Mouse (Mus musculus) megakaryocyte, embryonic 14.5 days (primary cell): ENCODE results near the gene Pigyl. TPM values are rescaled to one million over a fixed set of nuclear protein-coding genes. Genes with fewer than 3 reads are reported as not detected.
A peak's percentile ranks its signal among the peaks of the same experiment; 100 is the strongest.

Experiments used
- H3K27me3 ChIP-seq: replicated peaks from 2 replicates; pipeline ENCODE3; 2012; ENCODE audit warnings: inconsistent platforms
- H3K36me3 ChIP-seq: replicated peaks from 2 replicates; pipeline ENCODE3; 2012; ENCODE audit warnings: low read length, inconsistent platforms, mixed read lengths
- H3K4me1 ChIP-seq: 2 replicates; pipeline ENCODE4 v1.6.1; 2012; ENCODE audit warnings: inconsistent platforms
- H3K4me3 ChIP-seq: replicated peaks from 2 replicates; pipeline ENCODE3; 2012; ENCODE audit warnings: moderate library complexity, mild to moderate bottlenecking, inconsistent platforms
- H3K9me3 ChIP-seq: 2 replicates; pipeline ENCODE4 v1.6.1; 2012; ENCODE audit warnings: inconsistent platforms
- FLI1 ChIP-seq: IDR thresholded peaks from 2 replicates; pipeline ENCODE4 v1.6.1; 2012; ENCODE audit warnings: low read length, inconsistent platforms, mixed read lengths
- GATA1 ChIP-seq: IDR thresholded peaks from 3 replicates; pipeline ENCODE4 v1.6.1; 2012; ENCODE audit warnings: mixed read lengths, low read length, inconsistent platforms, borderline replicate concordance
- polyA plus RNA-seq: library from polyadenylated mRNA; stranded (reverse); fragments of >175 nt; gene quantifications from 2 replicates; pipeline ENCODE4 v1.2.3, GENCODE M21; 2012; ENCODE audit warnings: low replicate concordance; ENCODE audit not compliant: insufficient read depth

Pigyl gene
- polyA plus RNA-seq, 1 experiment = 28.4 TPM

DNA sequence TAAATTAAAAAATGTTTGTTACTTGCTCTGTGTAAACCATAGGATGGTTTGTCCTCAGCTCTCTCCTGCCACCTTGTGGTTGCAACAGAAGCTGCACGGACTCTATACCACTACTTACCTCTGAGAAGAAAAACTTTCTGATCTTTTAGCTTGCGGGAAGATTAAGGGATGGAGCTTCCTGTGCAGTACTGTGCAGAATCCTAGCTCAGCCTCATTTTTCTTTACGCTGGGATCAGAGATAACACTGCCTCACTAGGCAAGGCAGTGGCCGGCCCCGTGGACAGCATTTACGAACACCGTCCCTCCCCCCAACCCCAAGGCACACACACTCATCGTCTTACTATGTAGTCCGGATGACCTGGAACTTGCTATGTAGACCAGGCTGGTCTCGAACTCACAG lies 1.0 kb upstream of the Pigyl start:
- peaks cover 10% of the 10 kb centered on the region for H3K36me3 ChIP-seq
- peaks cover 9% of the 10 kb centered on the region for H3K27me3 ChIP-seq
- TF ChIP-seq FLI1 (no peak), GATA1 (no peak)
- H3K4me1 ChIP-seq = peaks cover 25% of the 10 kb centered on the region
- peak overlapping the region; percentile 78 for H3K4me3 ChIP-seq
- peaks cover 4% of the 10 kb centered on the region; the same call in 1 of the 2 replicates for H3K9me3 ChIP-seq

GRCm38 (mm10) chr9:22157516-22158265 lies 1.0 kb downstream of the Pigyl start:
- TF ChIP-seq GATA1 (no peak), FLI1 (no peak)
- H3K9me3 ChIP-seq = peaks cover 3% of the 10 kb centered on the region; the same call in 1 of the 2 replicates
- H3K27me3 ChIP-seq = peaks cover 3% of the 10 kb centered on the region
- peak overlapping the region; percentile 95 for H3K4me3 ChIP-seq
- peaks cover 25% of the 10 kb centered on the region for H3K4me1 ChIP-seq
- H3K36me3 ChIP-seq = peaks cover 10% of the 10 kb centered on the region

DNA sequence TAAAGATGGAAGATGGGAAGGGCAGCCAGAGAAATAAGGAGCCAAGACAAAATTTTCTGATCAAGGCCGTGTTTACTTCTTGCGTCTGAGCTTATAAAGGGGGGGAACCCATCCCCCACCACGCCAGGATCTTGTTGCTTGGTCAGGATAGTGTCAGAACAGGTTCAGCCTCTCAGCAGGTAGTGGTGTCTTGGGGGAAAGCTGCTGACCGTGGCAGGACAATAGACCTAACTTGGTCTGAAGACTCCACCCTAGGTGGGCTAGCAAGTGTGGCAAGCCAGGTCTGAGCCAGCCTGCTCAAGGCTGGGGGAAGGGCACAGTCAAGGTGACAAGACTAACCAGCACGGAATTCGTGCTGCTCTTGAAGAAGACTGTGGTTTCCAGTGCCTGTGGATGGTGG lies 4.7 kb downstream of the Pigyl start:
- Histone ChIP-seq H3K27me3 (no peaks in the 10 kb centered on the region), H3K4me3 (no peak overlapping the region), H3K4me1 (peaks cover 14% of the 10 kb centered on the region), H3K9me3 (no peaks in the 10 kb centered on the region), H3K36me3 (peaks cover 10% of the 10 kb centered on the region)
- TF ChIP-seq FLI1 (no peak), GATA1 (no peak)

DNA sequence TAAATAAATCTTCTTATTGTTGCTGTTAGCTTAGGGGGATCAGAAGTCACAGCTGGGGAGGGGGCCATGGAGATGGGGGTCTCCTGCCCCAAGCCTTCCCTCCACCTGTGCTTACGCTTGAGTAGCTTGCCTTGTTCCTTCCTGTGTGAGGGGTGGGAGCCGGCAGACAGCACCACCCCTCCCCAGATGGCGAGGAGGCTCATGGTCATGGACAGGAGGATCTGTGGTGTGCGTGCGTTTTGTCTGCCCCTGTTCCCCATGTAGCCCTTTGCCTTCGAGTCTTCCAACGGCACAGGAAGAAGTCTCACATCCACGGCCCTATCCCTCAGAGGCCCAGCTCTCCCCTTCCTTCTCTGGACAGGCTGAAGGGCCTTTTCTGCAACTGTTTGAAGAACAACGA lies 5.7 kb downstream of the Pigyl start:
- Histone ChIP-seq H3K9me3 (peaks cover 10% of the 10 kb centered on the region), H3K36me3 (peaks cover 10% of the 10 kb centered on the region), H3K4me3 (no peak overlapping the region), H3K4me1 (peaks cover 8% of the 10 kb centered on the region), H3K27me3 (no peaks in the 10 kb centered on the region)
- TF ChIP-seq GATA1 (no peak), FLI1 (no peak)

GRCm38 (mm10) chr9:22162912-22163311 lies 6.3 kb downstream of the Pigyl start:
- peaks cover 2% of the 10 kb centered on the region for H3K4me1 ChIP-seq
- H3K27me3 ChIP-seq = no peaks in the 10 kb centered on the region
- H3K9me3 ChIP-seq = peaks cover 12% of the 10 kb centered on the region
- no peak for TF ChIP-seq FLI1
- TF ChIP-seq GATA1 = no peak
- H3K4me3 ChIP-seq = no peak overlapping the region
- peaks cover 9% of the 10 kb centered on the region for H3K36me3 ChIP-seq

DNA sequence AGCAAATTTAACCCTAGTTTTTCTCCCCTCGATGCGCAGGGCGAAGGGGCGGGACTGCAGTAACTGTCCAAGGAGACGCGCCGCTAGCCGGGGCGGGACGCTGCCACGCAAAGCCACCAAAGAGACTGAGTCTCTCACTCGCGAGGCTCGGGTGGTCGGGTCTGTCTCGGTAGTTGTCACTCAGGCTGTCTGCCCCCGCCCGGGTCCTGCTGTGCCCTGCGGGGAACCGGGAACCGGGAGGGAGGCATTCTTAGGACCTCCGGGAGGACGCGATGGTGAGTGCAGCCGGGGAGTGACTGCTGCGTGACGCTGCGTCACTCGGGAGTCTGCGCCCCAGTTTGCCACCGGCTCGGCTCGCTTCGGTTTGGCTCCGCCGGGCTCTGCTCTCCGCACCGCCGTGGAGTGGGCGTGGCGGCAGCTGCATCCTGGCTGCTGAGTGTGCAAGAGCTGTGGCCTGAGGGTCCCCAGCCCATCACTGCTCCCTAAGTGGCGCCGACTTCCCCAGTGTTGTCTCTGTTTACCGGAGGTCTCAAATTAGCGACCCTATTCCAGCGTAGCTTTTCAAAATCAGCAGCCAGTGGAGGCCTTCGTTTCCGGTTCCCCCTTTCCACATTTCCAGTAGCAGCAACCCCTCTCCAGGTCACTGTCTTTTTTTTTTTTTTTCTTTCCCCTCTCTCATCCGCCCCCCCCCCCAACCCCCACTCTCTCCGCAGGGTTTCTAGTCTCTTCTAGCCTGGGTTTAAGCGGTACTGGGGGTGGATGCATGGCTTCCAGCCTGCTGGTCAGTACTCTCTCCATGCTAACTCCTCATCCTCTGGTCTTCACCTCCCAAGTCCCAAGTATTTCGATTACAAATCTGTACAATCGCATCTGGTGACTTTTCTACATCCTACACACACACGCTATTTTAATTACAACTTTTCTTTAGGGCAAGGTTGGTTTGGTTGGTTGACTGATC lies 8.3 kb downstream of the Pigyl start:
- H3K36me3 ChIP-seq = no peaks in the 10 kb centered on the region
- TF ChIP-seq GATA1 = no peak
- no peak for TF ChIP-seq FLI1
- H3K9me3 ChIP-seq = peaks cover 12% of the 10 kb centered on the region

DNA sequence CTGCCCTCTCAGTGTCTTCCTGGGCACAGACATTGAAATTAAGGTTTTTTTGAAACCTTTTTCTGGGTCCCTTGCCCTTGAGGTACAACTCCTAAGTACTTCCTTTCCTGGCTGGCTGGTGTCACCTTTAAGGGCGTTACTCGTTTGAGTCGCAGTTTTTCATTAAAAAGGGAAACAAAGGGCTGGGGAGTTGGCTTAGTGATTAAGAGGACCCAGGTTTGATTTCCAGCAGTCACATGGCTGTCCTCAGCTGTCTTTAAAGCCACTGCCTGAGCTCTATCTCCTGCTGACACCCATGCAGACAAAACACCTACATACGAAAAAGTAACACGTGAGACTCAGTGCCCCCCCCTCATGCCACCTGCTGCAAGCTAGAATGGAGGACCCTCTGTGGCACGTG lies 9.3 kb downstream of the Pigyl start:
- Histone ChIP-seq H3K36me3 (no peaks in the 10 kb centered on the region), H3K4me3 (no peak overlapping the region), H3K9me3 (peaks cover 12% of the 10 kb centered on the region), H3K27me3 (no peaks in the 10 kb centered on the region), H3K4me1 (no peaks in the 10 kb centered on the region)
- no peak for TF ChIP-seq GATA1
- TF ChIP-seq FLI1 = no peak

More for the DNA sequence above, 8.3 kb downstream of the Pigyl start:
- peak overlapping the region; percentile 82 for H3K4me3 ChIP-seq
- H3K4me1 ChIP-seq = no peaks in the 10 kb centered on the region
- no peaks in the 10 kb centered on the region for H3K27me3 ChIP-seq

DNA sequence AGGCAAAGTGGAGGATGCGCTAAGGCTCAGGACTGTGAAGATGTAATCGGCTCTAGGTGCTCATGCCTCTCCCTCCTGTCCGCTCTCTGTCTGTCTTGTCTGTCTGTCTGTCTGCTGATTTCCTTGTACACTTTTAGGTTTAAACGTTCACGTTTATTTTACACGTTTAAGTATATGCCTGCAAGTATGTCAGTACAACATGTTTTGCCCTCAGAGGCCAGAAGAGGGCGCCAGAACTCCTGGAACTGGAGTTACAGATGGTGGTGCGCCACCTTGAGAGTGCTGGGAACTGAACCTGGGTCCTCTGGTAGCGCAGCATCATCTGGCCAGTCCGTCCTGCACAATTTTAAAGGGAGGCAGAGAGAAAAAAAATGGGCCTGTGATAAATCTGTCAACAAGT lies 10.0 kb downstream of the Pigyl start:
- Histone ChIP-seq H3K27me3 (no peaks in the 10 kb centered on the region), H3K4me1 (no peaks in the 10 kb centered on the region), H3K9me3 (peaks cover 12% of the 10 kb centered on the region), H3K4me3 (no peak overlapping the region), H3K36me3 (no peaks in the 10 kb centered on the region)
- TF ChIP-seq GATA1 = no peak
- no peak for TF ChIP-seq FLI1

DNA sequence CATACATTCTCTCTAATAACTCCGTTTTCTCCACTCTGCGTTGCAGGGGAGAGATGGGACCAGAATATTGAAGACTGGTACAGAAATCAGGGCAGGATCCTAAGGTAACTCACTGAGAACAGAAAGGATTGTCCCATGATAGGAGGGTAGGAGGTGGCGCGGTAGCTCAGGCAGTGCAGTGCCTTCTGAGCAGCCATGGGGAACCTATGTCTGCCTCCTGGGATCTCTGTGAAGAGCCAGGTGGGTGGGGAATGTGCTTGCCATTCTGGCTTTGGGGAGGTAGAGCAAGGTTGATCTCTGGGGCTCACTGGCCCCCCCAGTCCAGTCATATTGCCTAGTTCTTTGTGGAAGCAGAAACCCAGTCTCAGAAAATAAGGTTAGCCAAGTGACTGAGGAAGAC lies 11.1 kb downstream of the Pigyl start:
- Histone ChIP-seq H3K4me1 (no peaks in the 10 kb centered on the region), H3K4me3 (no peak overlapping the region), H3K27me3 (no peaks in the 10 kb centered on the region), H3K9me3 (peaks cover 16% of the 10 kb centered on the region), H3K36me3 (no peaks in the 10 kb centered on the region)
- no peak for TF ChIP-seq GATA1
- no peak for TF ChIP-seq FLI1

DNA sequence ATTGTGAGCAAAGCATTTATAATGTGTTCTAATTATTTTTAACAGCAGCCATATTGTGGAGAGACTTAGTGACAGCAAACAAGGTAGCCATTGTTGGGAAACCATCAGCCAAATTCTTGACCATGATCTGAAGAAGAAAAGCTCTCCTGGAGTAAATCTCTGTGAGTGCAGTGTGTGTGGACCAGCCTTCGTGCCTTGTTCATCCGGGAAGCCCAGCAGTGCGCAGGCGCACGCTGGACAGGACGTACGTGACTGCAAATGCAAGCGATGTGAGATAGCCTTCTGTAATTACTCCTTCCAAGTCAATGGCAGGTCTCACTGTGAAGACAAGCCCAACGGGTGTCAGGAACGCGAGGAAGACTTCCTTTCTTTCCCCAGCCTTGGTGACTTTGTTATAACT lies 12.7 kb downstream of the Pigyl start:
- no peaks in the 10 kb centered on the region for H3K4me1 ChIP-seq
- TF ChIP-seq FLI1 = no peak
- no peak for TF ChIP-seq GATA1
- no peaks in the 10 kb centered on the region for H3K36me3 ChIP-seq
- no peak overlapping the region for H3K4me3 ChIP-seq
- H3K27me3 ChIP-seq = no peaks in the 10 kb centered on the region
- peaks cover 16% of the 10 kb centered on the region for H3K9me3 ChIP-seq
